Mouse (Mus musculus) intestine, embryonic 15.5 days (tissue): ENCODE measurements around the gene Dpp6. TPM values are rescaled to one million over a fixed set of nuclear protein-coding genes. Genes with fewer than 3 reads are reported as not detected.

Source experiments
- ATAC-seq: fragments of 200-750 bp; cut with Nextera tagmentation; 2 replicates; pipeline ENCODE4 v1.8.0; 2017; ENCODE audit warnings: moderate TSS enrichment, moderate library complexity
- H3K27ac ChIP-seq: fragments of 300-500 bp; sonication (generic); 2 replicates; pipeline ENCODE4 v1.5.1; 2015; ENCODE audit warnings: mild to moderate bottlenecking, inconsistent platforms
- H3K27me3 ChIP-seq: fragments of 300-500 bp; sonication (generic); replicated peaks from 2 replicates; pipeline ENCODE4 v1.6.1; 2015; ENCODE audit warnings: inconsistent platforms
- H3K36me3 ChIP-seq: fragments of 300-500 bp; sonication (generic); 2 replicates; pipeline ENCODE4 v1.6.1; 2015; ENCODE audit warnings: inconsistent platforms
- H3K4me1 ChIP-seq: fragments of 300-500 bp; sonication (generic); replicated peaks from 2 replicates; pipeline ENCODE4 v1.6.1; 2015; ENCODE audit warnings: inconsistent platforms
- H3K4me2 ChIP-seq: fragments of 300-500 bp; sonication (generic); replicated peaks from 2 replicates; pipeline ENCODE4 v1.6.1; 2015; ENCODE audit warnings: mild to moderate bottlenecking, inconsistent platforms
- H3K4me3 ChIP-seq: fragments of 300-500 bp; sonication (generic); replicated peaks from 2 replicates; pipeline ENCODE4 v1.5.1; 2015; ENCODE audit warnings: inconsistent platforms
- H3K9ac ChIP-seq: fragments of 300-500 bp; sonication (generic); 2 replicates; pipeline ENCODE4 v1.6.1; 2015; ENCODE audit warnings: inconsistent platforms
- H3K9me3 ChIP-seq: fragments of 300-500 bp; sonication (generic); 2 replicates; pipeline ENCODE4 v1.6.1; 2016; ENCODE audit warnings: inconsistent platforms
- WGBS: fragments of 180-500 bp; shearing (Covaris S2); methylation state at CpG from one replicate; pipeline ENCODE4 v1.1.7; 2015; 5-methylcytosine and 5-hydroxymethylcytosine counted together
- polyA plus RNA-seq: library from polyadenylated mRNA; unstranded; fragments of >200 nt; fragmentation: Nextera tagmentation; extraction: Ambion mirVana; gene quantifications from 2 replicates; pipeline ENCODE4 v1.2.1, GENCODE M21; 2015

The Dpp6 gene
- polyA plus RNA-seq, 1 experiment from 2014 or later: 1.3 TPM

DNA sequence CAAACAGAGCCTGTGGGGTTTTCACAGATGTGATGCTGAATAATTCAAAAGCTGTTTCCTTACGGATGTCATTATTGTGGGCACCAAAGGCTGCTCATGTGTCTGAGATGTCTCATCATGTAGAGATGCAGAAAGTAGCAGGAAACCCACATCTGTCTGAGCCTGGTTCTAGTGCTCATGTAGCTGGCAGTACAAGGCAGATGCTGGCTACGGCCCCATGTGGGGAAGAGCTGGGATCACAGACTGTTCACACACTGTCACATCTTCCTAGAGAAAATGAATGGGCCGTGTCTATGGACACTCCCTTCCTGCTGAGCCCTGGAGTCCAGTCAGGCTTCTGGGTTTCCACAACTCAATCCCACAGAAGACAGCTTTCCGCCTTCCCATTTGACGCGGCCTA is 885.5 kb downstream of the Dpp6 start:
- no peaks in the 10 kb centered on the region for H3K36me3 ChIP-seq
- H3K4me2 ChIP-seq: no peak overlapping the region
- no peak for ATAC-seq
- H3K4me3 ChIP-seq: no peak overlapping the region
- H3K27me3 ChIP-seq: no peaks in the 10 kb centered on the region
- WGBS: 84% methylated on average over 6 of the region's 6 CpGs
- H3K9me3 ChIP-seq: no peaks in the 10 kb centered on the region
- no peak overlapping the region for H3K27ac ChIP-seq
- no peak overlapping the region for H3K9ac ChIP-seq
- no peaks in the 10 kb centered on the region for H3K4me1 ChIP-seq

DNA sequence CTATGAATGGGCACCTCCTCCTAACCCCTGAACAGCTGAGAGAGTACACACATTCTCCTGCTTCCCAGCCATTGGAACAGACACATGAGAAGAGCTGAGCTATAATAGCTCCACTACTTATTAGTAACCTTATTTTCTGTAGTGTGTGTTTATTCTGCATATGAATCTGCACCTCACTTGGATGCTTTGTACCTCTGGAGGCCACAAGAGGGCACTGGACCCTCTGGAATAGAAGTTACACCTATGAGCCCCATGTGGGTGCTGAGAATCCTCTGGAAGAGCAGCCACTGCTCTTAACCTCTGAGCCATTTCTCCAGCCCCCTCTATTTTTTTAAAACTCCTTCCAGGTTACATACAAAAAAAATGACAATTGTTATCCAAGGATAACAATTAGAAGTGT is 888.0 kb downstream of the Dpp6 start:
- H3K4me1 ChIP-seq: peaks cover 12% of the 10 kb centered on the region
- no peaks in the 10 kb centered on the region for H3K36me3 ChIP-seq
- no peak overlapping the region for H3K4me3 ChIP-seq
- no peak overlapping the region for H3K9ac ChIP-seq
- no peak overlapping the region for H3K4me2 ChIP-seq
- H3K27ac ChIP-seq: no peak overlapping the region
- ATAC-seq: no peak
- no peaks in the 10 kb centered on the region for H3K9me3 ChIP-seq
- H3K27me3 ChIP-seq: no peaks in the 10 kb centered on the region

DNA sequence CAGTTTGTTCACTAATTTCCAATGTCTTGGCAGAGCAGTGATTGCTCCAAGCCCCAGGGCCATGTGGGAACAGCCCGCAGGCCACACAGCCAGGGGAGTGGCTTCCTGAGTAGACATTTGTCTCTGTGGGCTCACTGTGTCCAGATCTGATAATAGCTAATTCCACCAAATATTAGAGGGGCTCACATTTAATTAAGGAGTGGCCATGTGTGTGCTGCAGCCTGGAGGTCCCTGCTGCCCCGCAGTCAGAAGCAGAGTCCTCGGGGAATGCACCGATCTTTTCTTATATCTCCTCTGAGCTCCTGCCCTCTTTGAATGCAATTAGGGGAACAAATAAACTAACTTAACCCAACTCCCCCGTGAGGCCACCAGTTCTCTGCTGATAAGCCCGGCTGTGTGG is 889.5 kb downstream of the Dpp6 start:
- peak; percentile 50 for ATAC-seq
- H3K4me1 ChIP-seq: peaks cover 12% of the 10 kb centered on the region
- H3K27ac ChIP-seq: 0 out of 2 replicates have a peak overlapping the region, but pooled peaks have one; percentile 7
- no peak overlapping the region for H3K9ac ChIP-seq
- 49% methylated on average over 6 of the region's 6 CpGs for WGBS
- no peaks in the 10 kb centered on the region for H3K9me3 ChIP-seq
- H3K36me3 ChIP-seq: no peaks in the 10 kb centered on the region
- H3K27me3 ChIP-seq: no peaks in the 10 kb centered on the region
- H3K4me3 ChIP-seq: no peak overlapping the region
- peak overlapping the region; percentile 9 for H3K4me2 ChIP-seq

DNA sequence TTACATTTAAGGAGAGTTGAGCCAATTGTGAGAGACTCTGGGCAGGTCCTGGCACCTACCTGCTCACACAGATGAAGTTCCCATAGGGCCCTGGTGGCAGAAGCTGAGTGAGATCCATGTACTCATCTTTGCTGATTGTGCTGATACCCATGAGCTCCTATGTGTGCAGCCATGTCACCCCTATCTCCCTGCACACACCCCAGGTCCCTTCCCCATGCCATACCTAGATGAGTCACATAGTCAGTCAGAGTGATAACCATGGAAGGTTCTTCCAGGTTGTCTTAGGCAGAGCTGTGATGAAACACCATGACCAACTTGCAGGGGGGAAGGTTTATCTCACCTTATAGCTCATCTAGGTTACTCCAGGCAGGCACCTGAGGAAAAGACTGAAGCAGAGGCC is 890.3 kb downstream of the Dpp6 start:
- H3K9me3 ChIP-seq: no peaks in the 10 kb centered on the region
- H3K36me3 ChIP-seq: no peaks in the 10 kb centered on the region
- no peak overlapping the region for H3K9ac ChIP-seq
- H3K4me3 ChIP-seq: no peak overlapping the region
- H3K27ac ChIP-seq: no peak overlapping the region
- peaks cover 12% of the 10 kb centered on the region for H3K4me1 ChIP-seq
- peak overlapping the region; percentile 9; the same call in 1 of the 2 replicates for H3K4me2 ChIP-seq
- no peaks in the 10 kb centered on the region for H3K27me3 ChIP-seq
- peak; percentile 55 for ATAC-seq

DNA sequence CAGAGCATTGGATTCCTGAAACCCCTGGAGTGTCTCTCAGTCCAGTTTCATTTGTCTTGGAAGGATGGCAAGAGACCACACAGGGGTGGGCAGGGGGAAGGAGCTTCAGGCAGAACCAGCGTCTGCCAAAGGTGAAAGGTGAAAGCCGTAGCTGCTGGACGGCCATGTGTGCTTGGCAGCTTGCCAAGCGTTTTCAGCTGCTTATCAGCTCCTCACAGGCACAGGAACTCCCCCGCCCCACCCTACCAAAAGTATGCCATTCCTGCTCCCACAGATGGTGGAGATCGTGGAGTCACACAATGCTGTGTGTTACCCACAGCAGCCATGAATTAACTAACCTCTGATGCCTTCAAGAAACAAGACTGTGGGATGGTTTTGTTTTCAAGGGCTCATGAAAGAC is 891.2 kb downstream of the Dpp6 start:
- Histone ChIP-seq H3K4me2 (no peak overlapping the region), H3K9ac (no peak overlapping the region), H3K4me1 (peaks cover 12% of the 10 kb centered on the region), H3K36me3 (no peaks in the 10 kb centered on the region), H3K27me3 (no peaks in the 10 kb centered on the region), H3K4me3 (no peak overlapping the region), H3K27ac (no peak overlapping the region), H3K9me3 (no peaks in the 10 kb centered on the region)
- WGBS: 5% methylated on average over 6 of the region's 6 CpGs
- peak; percentile 29; the same call in 1 of the 2 replicates for ATAC-seq

DNA sequence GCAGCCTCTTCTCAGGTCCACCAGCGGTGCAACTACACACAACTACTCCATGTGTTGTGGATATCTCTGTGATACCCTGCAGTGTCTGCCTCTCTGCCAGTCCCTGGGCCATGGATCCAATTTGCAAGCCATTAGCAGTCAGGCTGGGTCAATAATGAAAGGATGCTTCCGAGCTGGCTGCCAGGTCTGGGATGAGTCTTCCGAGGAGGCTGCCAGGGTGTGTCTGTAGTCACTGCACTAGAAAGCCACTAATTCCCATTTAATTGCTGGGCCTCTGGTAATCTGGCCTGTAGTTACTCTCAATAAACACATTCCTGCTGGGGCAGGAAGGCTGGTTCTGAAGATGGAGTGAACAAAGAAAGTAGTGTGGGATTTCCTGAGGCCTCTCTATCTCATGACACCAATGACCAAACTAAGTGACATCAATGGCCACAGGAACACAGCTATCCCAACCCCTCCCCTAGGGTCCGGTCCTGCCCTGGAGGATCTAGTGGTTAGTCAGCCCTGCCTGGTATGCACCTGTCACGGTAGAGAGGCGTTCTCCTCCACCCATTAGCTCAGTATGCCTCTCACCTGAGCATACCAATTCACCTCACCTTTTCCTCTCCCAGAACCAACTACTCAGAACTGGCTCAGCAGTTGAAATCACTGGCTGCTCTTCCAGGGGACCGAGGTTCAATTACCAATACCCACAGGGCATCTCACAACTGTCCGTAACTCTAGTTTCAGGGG is 894.6 kb downstream of the Dpp6 start:
- Histone ChIP-seq H3K9ac (no peak overlapping the region), H3K36me3 (no peaks in the 10 kb centered on the region), H3K9me3 (no peaks in the 10 kb centered on the region), H3K27me3 (no peaks in the 10 kb centered on the region), H3K4me2 (no peak overlapping the region), H3K4me1 (peaks cover 12% of the 10 kb centered on the region), H3K4me3 (no peak overlapping the region), H3K27ac (no peak overlapping the region)
- ATAC-seq: 0 out of 2 replicates have a peak, but pooled peaks have one; percentile 24
- 56% methylated on average over 8 of the region's 8 CpGs for WGBS

DNA sequence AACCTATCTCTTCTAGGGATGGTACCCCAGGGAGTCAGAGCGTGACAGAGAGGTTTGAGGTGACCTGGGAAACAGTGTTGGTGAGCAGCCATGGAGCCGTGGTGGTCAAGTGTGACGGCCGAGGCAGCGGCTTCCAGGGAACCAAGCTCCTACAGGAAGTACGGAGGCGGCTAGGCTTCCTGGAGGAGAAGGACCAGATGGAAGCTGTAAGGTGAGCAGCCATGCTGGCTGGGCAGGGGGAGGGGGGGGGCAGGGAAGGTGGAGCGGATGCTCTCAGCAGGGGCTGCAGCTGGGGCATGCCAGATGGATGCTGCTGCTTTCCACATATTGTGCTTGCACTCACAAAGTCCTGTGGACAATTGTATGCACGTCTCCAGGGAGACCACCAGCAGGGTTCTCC is 897.4 kb downstream of the Dpp6 start:
- no peak for ATAC-seq
- Histone ChIP-seq H3K4me3 (no peak overlapping the region), H3K4me1 (no peaks in the 10 kb centered on the region), H3K27ac (no peak overlapping the region), H3K9me3 (no peaks in the 10 kb centered on the region), H3K4me2 (no peak overlapping the region), H3K9ac (no peak overlapping the region), H3K27me3 (no peaks in the 10 kb centered on the region), H3K36me3 (no peaks in the 10 kb centered on the region)
- 68% methylated on average over 9 of the region's 9 CpGs for WGBS

DNA sequence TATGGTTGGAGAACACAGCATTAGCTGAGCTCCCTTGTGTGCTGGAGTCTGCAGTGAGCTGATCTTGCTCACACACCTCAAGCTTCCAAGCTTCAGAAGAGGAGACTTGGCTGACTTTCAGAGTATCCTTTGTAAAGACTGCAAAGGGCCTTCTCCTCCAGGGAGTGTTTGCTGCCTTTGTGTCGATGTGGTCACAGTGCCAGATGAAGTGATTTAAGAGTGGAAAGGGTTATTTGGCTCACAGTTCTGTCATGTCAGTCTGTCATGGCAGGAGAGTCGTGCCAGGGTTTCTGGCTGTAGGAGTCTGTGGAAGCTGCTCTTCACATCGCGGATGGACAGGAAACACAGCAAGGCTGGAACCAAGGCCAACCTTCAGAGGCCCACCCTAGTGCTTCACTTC is 899.0 kb downstream of the Dpp6 start:
- Histone ChIP-seq H3K9ac (no peak overlapping the region), H3K4me1 (no peaks in the 10 kb centered on the region), H3K4me3 (no peak overlapping the region), H3K9me3 (no peaks in the 10 kb centered on the region), H3K27ac (no peak overlapping the region), H3K36me3 (no peaks in the 10 kb centered on the region), H3K4me2 (no peak overlapping the region), H3K27me3 (no peaks in the 10 kb centered on the region)
- 82% methylated on average over 4 of the region's 4 CpGs for WGBS
- no peak for ATAC-seq

DNA sequence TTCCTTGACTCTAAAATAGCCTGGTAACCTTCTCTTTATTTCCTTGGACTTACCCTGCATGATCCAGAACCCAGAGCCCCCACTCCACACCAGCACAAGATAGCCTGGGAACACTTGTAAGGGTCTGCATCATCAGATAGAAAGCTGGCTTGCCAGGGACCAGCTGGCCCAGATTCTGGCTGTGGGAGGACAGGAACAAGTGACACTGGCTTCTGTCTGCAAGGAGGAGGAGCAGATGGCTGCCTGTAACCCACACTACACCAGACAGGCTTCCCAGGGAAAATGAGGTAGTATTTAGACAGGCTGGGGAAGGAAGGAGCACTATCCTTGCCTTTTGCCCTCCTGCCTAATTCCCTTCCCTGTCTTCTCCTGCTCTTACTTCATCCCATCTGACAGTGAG is 900.3 kb downstream of the Dpp6 start:
- Histone ChIP-seq H3K9me3 (no peaks in the 10 kb centered on the region), H3K27me3 (no peaks in the 10 kb centered on the region), H3K4me2 (no peak overlapping the region), H3K27ac (no peak overlapping the region), H3K4me3 (no peak overlapping the region), H3K36me3 (no peaks in the 10 kb centered on the region), H3K9ac (no peak overlapping the region), H3K4me1 (no peaks in the 10 kb centered on the region)
- no peak for ATAC-seq

DNA sequence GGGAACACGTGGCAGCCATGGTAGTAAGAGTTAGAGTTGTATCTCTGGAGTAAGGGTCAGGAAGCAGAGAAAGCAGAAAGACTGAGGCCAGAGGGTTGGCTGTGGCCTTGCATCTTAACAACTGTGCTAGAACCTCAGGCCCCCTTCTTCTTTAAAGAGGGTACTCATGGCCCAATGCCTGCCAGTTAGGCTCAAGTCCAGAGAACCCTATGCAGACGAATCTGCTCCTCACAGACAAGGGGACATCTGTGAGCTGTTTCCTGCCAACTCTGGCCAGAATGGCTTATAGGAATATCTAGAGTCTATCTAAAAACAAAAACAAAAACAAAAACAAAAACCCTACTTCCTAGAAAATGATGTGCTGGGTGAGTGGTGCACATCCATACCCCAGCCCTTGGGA is 902.3 kb downstream of the Dpp6 start:
- no peak overlapping the region for H3K27ac ChIP-seq
- H3K9ac ChIP-seq: no peak overlapping the region
- no peak for ATAC-seq
- no peak overlapping the region for H3K4me2 ChIP-seq
- H3K36me3 ChIP-seq: no peaks in the 10 kb centered on the region
- no peak overlapping the region for H3K4me3 ChIP-seq
- H3K27me3 ChIP-seq: no peaks in the 10 kb centered on the region
- 68% methylated on average over 2 of the region's 2 CpGs for WGBS
- H3K9me3 ChIP-seq: no peaks in the 10 kb centered on the region
- no peaks in the 10 kb centered on the region for H3K4me1 ChIP-seq

DNA sequence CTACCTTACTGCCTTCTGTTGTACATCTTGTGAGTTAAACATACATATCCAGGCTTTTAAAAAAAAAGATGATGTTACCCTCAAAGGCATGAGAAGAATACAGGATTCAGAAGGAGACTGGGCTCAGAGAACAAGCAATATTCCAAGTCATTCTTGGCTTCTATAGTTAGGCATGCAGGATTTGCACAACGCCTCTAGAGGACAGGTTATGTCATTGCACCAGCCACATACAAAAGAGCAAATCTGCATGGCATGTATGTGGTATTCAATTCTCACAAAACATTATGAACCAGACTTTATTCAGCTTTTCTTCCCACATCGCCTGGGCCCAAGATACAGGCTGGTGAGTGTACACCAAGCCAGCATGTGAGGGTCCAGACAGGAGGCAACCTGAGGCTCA is 907.5 kb downstream of the Dpp6 start:
- Histone ChIP-seq H3K9ac (no peak overlapping the region), H3K27ac (no peak overlapping the region), H3K4me2 (no peak overlapping the region), H3K27me3 (no peaks in the 10 kb centered on the region), H3K36me3 (no peaks in the 10 kb centered on the region), H3K4me3 (no peak overlapping the region), H3K9me3 (no peaks in the 10 kb centered on the region), H3K4me1 (no peaks in the 10 kb centered on the region)
- ATAC-seq: no peak
- 29% methylated on average over 2 of the region's 2 CpGs for WGBS

DNA sequence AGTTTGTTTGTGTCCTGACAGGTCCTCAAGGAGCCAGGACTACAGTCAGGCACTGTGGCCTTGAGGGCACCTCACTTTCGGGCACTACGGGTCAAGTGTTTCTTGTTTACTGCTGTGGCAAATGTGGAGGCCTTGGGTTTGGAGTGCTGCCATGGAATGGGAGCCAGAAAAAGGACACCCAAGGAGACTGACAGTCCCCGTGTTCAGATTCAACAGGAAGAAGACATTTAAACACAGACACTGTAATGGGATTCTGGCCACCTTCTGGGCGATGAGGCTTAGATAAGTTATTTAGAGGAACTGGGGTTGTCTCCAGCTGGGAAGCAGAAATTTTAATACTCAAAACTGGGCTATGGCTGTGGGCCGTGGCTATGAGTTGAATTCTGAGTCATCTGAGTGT is 913.7 kb downstream of the Dpp6 start:
- Histone ChIP-seq H3K36me3 (no peaks in the 10 kb centered on the region), H3K4me3 (no peak overlapping the region), H3K27ac (no peak overlapping the region), H3K4me1 (no peaks in the 10 kb centered on the region), H3K9me3 (no peaks in the 10 kb centered on the region), H3K27me3 (no peaks in the 10 kb centered on the region), H3K9ac (no peak overlapping the region), H3K4me2 (no peak overlapping the region)
- WGBS: 54% methylated on average over 5 of the region's 5 CpGs
- no peak for ATAC-seq

DNA sequence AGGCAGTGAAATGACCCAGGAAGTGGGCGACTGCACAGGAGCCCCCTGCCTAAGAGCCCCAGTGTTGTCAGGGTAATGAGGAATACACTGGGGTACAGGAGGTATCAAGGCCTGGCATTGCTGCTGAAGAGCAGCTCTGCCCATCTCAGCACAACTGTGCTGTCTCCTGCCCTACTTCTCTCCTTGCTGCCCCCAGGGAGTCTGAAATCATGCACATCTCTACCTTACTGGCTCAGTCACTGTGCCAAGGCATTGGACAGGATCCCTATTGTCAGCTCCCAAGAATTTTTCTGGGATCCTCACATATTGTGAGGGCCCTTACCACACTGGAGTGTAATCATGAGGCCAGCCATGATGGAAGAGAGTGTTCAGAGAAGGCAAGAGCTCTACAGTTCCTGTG is 914.4 kb downstream of the Dpp6 start:
- Histone ChIP-seq H3K4me2 (no peak overlapping the region), H3K27ac (no peak overlapping the region), H3K9ac (no peak overlapping the region), H3K4me1 (no peaks in the 10 kb centered on the region), H3K36me3 (no peaks in the 10 kb centered on the region), H3K27me3 (no peaks in the 10 kb centered on the region), H3K9me3 (no peaks in the 10 kb centered on the region), H3K4me3 (no peak overlapping the region)
- 61% methylated on average over 1 of the region's 1 CpGs for WGBS
- ATAC-seq: no peak
